Mouse (Mus musculus): Measurements from ENCODE around the gene Mms22l. TPM values are rescaled to one million over a fixed set of nuclear protein-coding genes. Genes with fewer than 3 reads are reported as not detected.
"Not testable (repeated sequence)": the region's sequence is repeated elsewhere in the genome, so short reads cannot be mapped to it uniquely, and the experiment has no call there.

Mms22l gene
- polyA plus RNA-seq (2016; fragmentation: Nextera tagmentation; extraction: Ambion mirVana) = 20.9 and 25.9 TPM in 2 replicates

DNA sequence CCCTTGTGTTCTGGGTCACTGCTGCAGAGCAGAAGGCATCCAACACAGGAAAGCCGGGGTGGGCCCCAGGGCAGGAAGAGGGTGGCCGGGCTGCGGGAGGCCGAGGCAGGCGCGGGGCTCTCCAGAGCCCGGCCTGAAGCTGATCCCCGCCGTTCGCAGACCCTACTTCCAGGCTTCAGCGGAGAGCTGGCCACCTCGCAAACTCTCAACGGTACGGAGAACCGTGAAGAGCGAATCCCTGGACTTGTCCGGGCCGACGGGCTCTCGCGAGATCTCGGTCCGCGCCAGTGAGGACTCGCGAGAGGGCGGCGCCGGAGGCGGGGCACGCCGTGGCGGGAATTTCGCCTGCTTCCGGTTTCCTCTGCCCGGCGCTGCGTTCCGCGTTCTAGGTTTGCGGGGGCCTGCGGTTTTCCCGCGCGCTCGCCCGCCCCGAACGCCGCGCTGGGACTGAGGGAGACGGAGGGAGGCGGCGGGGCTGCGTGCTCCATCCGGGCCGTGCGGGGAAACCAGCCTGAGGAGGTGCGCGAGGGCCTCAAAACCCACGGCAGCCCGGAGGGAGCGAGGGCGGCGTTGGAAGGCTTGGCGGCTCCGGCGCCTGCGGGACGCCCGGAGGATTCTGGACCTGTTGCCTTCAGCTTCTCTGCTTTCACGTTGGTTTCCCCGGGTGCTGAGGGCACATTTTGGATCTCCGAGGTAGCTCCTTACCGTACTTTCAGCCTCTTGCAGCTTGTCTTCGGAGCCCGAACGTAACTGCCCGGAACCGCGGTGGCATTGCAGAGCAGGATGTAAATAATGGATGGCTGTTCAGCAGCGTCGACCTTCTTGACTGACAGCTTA, at the start of gene Mms22l:
TSS of gene Mms22l (plus strand) at position 336 of the 837 bp plus-strand sequence.
- Histone ChIP-seq H3K4me3 (peak within 1 kb of the TSS; percentile 92), H3K4me2 (replicated peaks) (peak within 1 kb of the TSS; percentile 79), H3K27ac (peak within 1 kb of the TSS; percentile 92), H3K9me3 (replicated peaks) (no peaks in the 10 kb centered on the region), H3K9ac (peak within 1 kb of the TSS; percentile 84), H3K27me3 (no peaks in the 10 kb centered on the region), H3K4me1 (peaks cover 8% of the 10 kb centered on the region), H3K36me3 (no peaks in the 10 kb centered on the region)
- ATAC-seq (ENCODE audit: low FRiP score) = peak; percentile 100
- WGBS = under 1% methylated on average over 79 of the region's 83 CpGs

- not testable (repeated sequence) for H3K27me3 ChIP-seq; H3K9me3 ChIP-seq (replicated peaks); H3K4me1 ChIP-seq; H3K4me3 ChIP-seq; ATAC-seq (ENCODE audit: low FRiP score); H3K9ac ChIP-seq; H3K4me2 ChIP-seq (replicated peaks); H3K27ac ChIP-seq; H3K36me3 ChIP-seq
- WGBS = 96% methylated on average over 4 of the region's 4 CpGs
Observed at GRCm38 (mm10) chr4:24484046-24484445, 12.2 kb upstream of the Mms22l start.

DNA sequence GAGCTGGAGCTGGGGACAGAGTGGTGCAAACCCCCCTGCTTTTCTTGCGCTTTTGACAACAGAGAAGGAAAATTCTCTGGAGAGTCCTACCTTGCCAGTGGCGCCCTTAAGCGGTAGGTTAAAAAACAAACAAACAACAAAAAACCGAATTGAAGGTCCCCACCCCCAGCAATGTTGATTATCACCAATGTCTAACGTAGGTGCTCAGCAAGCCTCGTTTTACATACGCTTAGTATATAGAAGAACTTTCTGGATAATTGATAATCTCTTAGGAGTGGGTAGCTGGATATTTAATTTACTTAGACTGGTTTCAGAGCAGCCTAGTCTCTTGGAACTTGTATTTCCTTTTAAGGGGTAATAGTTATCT, 685 bp downstream of the Mms22l start:
- Histone ChIP-seq H3K4me1 (peaks cover 8% of the 10 kb centered on the region), H3K4me2 (replicated peaks) (peak overlapping the region; percentile 79), H3K9ac (peak overlapping the region; percentile 84), H3K36me3 (no peaks in the 10 kb centered on the region), H3K4me3 (peak overlapping the region; percentile 92), H3K27me3 (no peaks in the 10 kb centered on the region), H3K9me3 (replicated peaks) (no peaks in the 10 kb centered on the region), H3K27ac (peak overlapping the region; percentile 92; the same call in 1 of the 2 replicates)
- 1% methylated on average over 7 of the region's 7 CpGs for WGBS
- ATAC-seq (ENCODE audit: low FRiP score) = no peak

GRCm38 (mm10) chr4:24509195-24509594, 12.9 kb downstream of the Mms22l start:
- Histone ChIP-seq H3K4me1 (no peaks in the 10 kb centered on the region), H3K27me3 (no peaks in the 10 kb centered on the region), H3K36me3 (peaks cover 16% of the 10 kb centered on the region), H3K27ac (no peak overlapping the region), H3K9ac (no peak overlapping the region), H3K9me3 (replicated peaks) (no peaks in the 10 kb centered on the region), H3K4me2 (replicated peaks) (no peak overlapping the region), H3K4me3 (no peak overlapping the region)
- no peak for ATAC-seq (ENCODE audit: low FRiP score)
- 96% methylated on average over 3 of the region's 3 CpGs for WGBS

DNA sequence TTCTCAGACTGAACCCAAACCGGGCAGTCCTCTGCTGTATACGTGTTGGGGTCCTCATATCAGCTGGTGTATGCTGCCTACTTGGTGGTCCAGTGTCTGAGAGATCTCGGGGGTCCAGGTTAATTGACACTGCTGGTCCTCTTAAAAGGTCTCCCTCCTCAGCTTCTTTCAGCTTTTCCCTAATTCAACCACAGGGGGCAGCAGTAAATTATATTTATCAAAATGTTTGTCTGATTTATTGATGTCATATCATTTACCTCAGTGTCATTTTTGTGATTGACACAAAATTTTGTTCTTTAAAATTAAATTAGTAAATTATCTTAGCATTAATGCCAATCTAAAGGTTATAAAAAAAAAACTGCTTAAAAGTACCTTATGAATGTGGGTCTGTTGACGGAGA, 40.7 kb downstream of the Mms22l start:
- H3K4me3 ChIP-seq = no peak overlapping the region
- 83% methylated on average over 4 of the region's 4 CpGs for WGBS
- no peaks in the 10 kb centered on the region for H3K36me3 ChIP-seq
- no peak overlapping the region for H3K27ac ChIP-seq
- no peak overlapping the region for H3K4me2 ChIP-seq (replicated peaks)
- no peak for ATAC-seq (ENCODE audit: low FRiP score)
- no peaks in the 10 kb centered on the region for H3K4me1 ChIP-seq
- no peak overlapping the region for H3K9ac ChIP-seq
- H3K27me3 ChIP-seq = no peaks in the 10 kb centered on the region
- no peaks in the 10 kb centered on the region for H3K9me3 ChIP-seq (replicated peaks)

DNA sequence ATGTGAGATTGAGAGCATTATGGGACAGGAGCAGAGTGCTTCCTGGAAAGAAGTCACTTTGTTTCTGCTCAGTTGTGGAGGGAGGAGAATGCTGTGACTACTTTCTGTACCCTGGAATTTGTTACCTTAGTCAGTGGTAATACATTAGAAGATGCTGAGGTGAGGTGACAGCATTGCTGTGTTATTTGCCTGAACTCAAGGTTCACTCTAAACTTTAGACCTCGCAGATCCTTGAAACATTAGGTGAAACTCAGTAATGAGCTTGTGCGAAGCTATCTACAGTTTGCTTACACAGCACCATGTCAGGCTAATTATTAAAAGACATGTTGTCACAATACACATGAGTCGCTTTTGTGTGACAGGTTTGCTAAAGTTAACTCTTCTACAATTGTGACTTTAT, 47.2 kb downstream of the Mms22l start:
- no peak overlapping the region for H3K4me3 ChIP-seq
- no peak overlapping the region for H3K9ac ChIP-seq
- ATAC-seq (ENCODE audit: low FRiP score) = no peak
- no peaks in the 10 kb centered on the region for H3K36me3 ChIP-seq
- no peaks in the 10 kb centered on the region for H3K27me3 ChIP-seq
- H3K4me2 ChIP-seq (replicated peaks) = no peak overlapping the region
- no peaks in the 10 kb centered on the region for H3K9me3 ChIP-seq (replicated peaks)
- H3K4me1 ChIP-seq = no peaks in the 10 kb centered on the region; the same call in 1 of the 2 replicates
- WGBS = 90% methylated on average over 3 of the region's 3 CpGs
- H3K27ac ChIP-seq = no peak overlapping the region

DNA sequence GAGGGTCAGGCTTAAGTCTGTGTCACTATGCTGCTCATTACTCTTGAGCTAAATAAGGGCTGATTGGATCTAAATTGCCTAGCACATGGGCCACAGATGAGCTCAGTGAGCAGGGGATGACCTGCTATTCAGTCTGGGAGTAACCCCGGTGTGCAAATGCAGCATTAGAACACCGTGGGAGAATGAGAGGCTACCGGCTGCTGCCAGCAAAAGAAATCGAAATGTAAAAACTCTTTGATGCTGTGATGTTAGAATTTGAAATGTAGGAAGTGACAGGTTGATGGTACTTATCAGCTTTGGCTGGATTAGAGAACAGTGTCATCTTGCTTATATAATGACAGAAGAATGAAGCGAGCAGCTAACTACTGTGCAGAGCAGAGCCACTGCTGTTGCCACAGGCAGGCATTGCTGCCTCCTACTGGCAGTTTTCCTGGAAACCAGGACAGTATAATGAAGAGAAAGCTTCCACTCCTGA, 48.5 kb downstream of the Mms22l start:
- Histone ChIP-seq H3K27me3 (no peaks in the 10 kb centered on the region), H3K9ac (no peak overlapping the region), H3K36me3 (no peaks in the 10 kb centered on the region), H3K27ac (peak overlapping the region; percentile 52; the same call in 1 of the 2 replicates), H3K4me2 (replicated peaks) (0 out of 2 replicates have a peak overlapping the region, but pooled peaks have one; percentile 1), H3K4me3 (no peak overlapping the region), H3K9me3 (replicated peaks) (no peaks in the 10 kb centered on the region), H3K4me1 (no peaks in the 10 kb centered on the region; the same call in 1 of the 2 replicates)
- WGBS = 39% methylated on average over 5 of the region's 5 CpGs
- ATAC-seq (ENCODE audit: low FRiP score) = peak; percentile 96

DNA sequence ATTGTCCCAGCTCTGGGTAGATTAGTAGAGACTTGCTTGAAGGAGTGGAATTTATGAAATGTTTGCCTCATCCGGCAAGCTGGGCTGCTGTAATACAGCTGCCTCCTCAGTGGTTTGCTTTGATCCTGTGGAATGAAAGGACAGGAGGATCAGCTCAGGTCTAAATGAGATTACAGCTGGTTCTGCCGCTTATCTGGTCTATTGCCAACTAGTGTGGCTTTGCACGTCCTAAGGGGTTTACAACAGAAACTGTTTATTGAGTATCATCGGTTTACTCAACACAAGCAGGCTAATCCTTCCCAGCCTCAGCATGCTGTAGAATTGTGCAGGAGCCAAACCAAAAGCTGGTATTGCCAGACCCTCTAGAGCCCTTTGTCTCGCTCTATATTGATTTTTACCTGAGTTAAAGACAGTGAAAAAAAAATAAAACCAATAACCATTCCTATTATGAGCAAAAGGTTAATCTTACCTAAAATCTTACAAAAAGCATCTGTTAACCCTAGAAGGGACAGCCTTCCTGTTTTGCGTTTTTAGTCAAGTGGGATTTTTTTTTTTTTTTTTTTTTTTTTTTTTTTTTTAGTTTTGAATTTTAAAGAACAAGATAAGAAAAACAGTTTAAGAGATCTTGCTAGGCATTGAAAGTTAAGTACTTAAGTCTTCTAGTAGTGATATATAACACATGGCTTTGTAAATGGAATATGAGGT, 60.0 kb downstream of the Mms22l start:
- no peaks in the 10 kb centered on the region for H3K27me3 ChIP-seq
- no peak for ATAC-seq (ENCODE audit: low FRiP score)
- H3K36me3 ChIP-seq = no peaks in the 10 kb centered on the region
- H3K27ac ChIP-seq = no peak overlapping the region
- H3K9ac ChIP-seq = no peak overlapping the region
- no peaks in the 10 kb centered on the region for H3K9me3 ChIP-seq (replicated peaks)
- H3K4me2 ChIP-seq (replicated peaks) = no peak overlapping the region
- H3K4me3 ChIP-seq = no peak overlapping the region
- 70% methylated on average over 6 of the region's 6 CpGs for WGBS
- H3K4me1 ChIP-seq = no peaks in the 10 kb centered on the region

DNA sequence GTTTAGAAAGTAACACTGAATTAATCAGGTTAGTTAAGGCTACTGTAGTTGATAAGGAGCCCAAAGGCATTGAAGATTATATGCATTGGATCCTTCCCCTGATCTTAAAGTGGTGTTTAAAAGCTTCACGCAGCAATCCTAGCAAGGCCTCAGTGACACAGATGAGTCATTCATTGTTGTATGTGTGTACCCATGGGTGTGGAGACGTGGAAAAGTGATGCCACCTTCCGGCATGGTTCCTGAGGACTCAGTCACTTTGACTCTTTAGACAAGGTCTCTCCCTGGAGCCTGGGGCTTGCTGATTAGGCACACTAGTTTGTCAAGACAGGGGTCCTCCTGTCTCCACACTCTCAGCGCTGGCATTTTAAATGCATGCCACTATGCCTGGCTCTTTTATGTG, 60.9 kb downstream of the Mms22l start:
- WGBS = 85% methylated on average over 4 of the region's 4 CpGs
- ATAC-seq (ENCODE audit: low FRiP score) = no peak
- Histone ChIP-seq H3K4me3 (no peak overlapping the region), H3K4me2 (replicated peaks) (no peak overlapping the region), H3K27me3 (no peaks in the 10 kb centered on the region), H3K9me3 (replicated peaks) (no peaks in the 10 kb centered on the region), H3K36me3 (no peaks in the 10 kb centered on the region), H3K9ac (no peak overlapping the region), H3K4me1 (no peaks in the 10 kb centered on the region), H3K27ac (no peak overlapping the region)

DNA sequence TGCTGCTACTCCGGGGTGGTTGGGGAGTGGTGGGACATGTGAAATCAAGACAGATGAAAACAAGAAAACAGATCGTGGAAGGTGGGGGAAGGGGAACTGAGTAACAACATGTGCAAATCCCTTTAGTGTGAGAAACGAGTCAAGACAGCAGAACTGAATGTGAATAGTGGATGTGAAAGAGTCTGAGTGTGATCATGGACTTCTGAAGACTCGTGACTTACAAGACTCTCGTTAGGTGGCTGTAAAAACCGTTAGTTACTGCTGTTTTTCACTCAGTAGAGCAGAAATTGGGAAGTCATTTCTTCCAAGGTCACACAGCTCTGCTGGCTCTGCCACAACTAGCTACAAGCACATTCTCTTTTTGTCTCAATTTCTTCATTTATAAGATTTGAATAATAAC, 71.8 kb downstream of the Mms22l start:
- Histone ChIP-seq H3K36me3 (no peaks in the 10 kb centered on the region), H3K27me3 (no peaks in the 10 kb centered on the region), H3K4me2 (replicated peaks) (no peak overlapping the region), H3K9ac (no peak overlapping the region), H3K4me3 (no peak overlapping the region), H3K27ac (no peak overlapping the region), H3K9me3 (replicated peaks) (no peaks in the 10 kb centered on the region), H3K4me1 (0 out of 2 replicates have a peak, but pooled peaks cover 2% of the 10 kb centered on the region)
- no peak for ATAC-seq (ENCODE audit: low FRiP score)
- WGBS = 77% methylated on average over 6 of the region's 6 CpGs

GRCm38 (mm10) chr4:24568989-24569556, 72.8 kb downstream of the Mms22l start:
- Histone ChIP-seq H3K27me3 (no peaks in the 10 kb centered on the region), H3K9ac (no peak overlapping the region), H3K27ac (no peak overlapping the region), H3K36me3 (no peaks in the 10 kb centered on the region), H3K4me2 (replicated peaks) (no peak overlapping the region), H3K4me3 (no peak overlapping the region), H3K4me1 (0 out of 2 replicates have a peak, but pooled peaks cover 2% of the 10 kb centered on the region), H3K9me3 (replicated peaks) (no peaks in the 10 kb centered on the region)
- WGBS = 55% methylated on average over 7 of the region's 7 CpGs
- ATAC-seq (ENCODE audit: low FRiP score) = peak; percentile 67

DNA sequence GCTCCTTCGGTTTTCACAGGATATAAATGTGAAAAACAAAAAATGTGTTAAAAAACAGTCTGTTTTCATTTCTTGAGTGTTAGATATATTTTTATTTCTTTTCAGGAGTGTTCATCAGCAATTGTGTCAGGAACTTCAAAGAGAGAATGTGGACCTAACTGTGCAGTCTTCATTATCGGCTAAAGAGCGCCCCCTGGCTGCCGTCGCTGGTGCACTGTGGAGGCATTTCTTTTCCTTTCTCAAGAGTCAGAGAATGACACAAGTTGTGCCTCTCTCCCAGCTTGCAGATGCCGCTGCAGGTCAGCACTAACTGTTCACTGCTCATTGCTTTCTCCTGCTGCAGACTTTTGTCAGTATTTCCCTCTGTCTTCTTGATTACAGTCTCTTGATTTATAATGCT, 78.0 kb downstream of the Mms22l start:
- Histone ChIP-seq H3K27me3 (no peaks in the 10 kb centered on the region), H3K9me3 (replicated peaks) (no peaks in the 10 kb centered on the region), H3K4me2 (replicated peaks) (no peak overlapping the region), H3K4me3 (no peak overlapping the region), H3K36me3 (no peaks in the 10 kb centered on the region), H3K27ac (no peak overlapping the region), H3K4me1 (no peaks in the 10 kb centered on the region), H3K9ac (no peak overlapping the region)
- WGBS = 20% methylated on average over 6 of the region's 6 CpGs
- ATAC-seq (ENCODE audit: low FRiP score) = peak; percentile 76
